Mouse (Mus musculus) liver, embryonic 14.5 days (tissue): ENCODE measurements at regions not wholly inside any gene's neighbourhood (a gene's known extent, or its start where the extent isn't known, plus 50 kb on each side); places are given as distances from the start of the nearest gene placed in this dataset.

Experiments
- CTCF ChIP-seq: IDR thresholded peaks from 2 replicates; pipeline ENCODE4 v1.5.1; 2016; ENCODE audit warnings: antibody characterized with exemption, low read depth, control low read depth
- EP300 ChIP-seq: IDR thresholded peaks from 2 replicates; pipeline ENCODE4 v1.6.1; 2016; ENCODE audit warnings: antibody characterized with exemption, low read depth

DNA sequence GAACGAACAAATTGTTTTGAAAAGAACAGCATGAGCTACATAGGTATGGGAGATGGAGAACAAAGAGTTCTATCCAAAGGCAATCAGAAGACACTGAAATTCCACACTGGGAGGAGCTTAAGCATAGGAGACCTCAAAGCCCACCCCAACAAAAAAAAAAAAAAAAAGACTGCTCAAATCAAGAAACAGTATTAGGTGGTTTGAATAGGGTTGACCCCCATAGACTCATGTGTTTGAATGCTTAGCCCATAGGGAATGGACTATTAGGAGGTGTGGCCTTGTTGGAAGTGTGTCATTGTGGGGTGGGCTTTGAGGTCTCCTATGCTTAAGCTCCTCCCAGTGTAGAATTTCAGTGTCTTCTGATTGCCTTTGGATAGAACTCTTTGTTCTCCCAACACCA lies 70.0 kb upstream of the Klf9 start:
- TF ChIP-seq CTCF (no peak), EP300 (no peak)
